Mouse (Mus musculus): ENCODE results near the gene Sspn.

Sspn gene

GRCm38 (mm10) chr6:145934001-145934696, 2.7 kb downstream of the Sspn start:
- DNase-seq (ENCODE audit: inconsistent age in 2 of 2, low spot score in 1 of 2), result peak; percentile 87 to 94

GRCm38 (mm10) chr6:145934697-145935240, 3.3 kb downstream of the Sspn start:
- DNase-seq (ENCODE audit: inconsistent age in 2 of 2, low spot score in 1 of 2), result peak; percentile 50 to 74

GRCm38 (mm10) chr6:145935912-145936311, 4.5 kb downstream of the Sspn start:
- no peak for DNase-seq (ENCODE audit: inconsistent age in 2 of 2, low spot score in 1 of 2)

- no peak for DNase-seq (ENCODE audit: inconsistent age in 2 of 2, low spot score in 1 of 2)
These were observed 5.1 kb downstream of the Sspn start for GRCm38 (mm10) chr6:145936511-145936910.

- DNase-seq (ENCODE audit: inconsistent age in 2 of 2, low spot score in 1 of 2), result no peak
These were observed 9.4 kb downstream of the Sspn start for GRCm38 (mm10) chr6:145940852-145941251.

- no peak for DNase-seq (ENCODE audit: inconsistent age in 2 of 2, low spot score in 1 of 2)
These were observed 11.0 kb downstream of the Sspn start for GRCm38 (mm10) chr6:145942263-145942966.

- DNase-seq (ENCODE audit: inconsistent age in 2 of 2, low spot score in 1 of 2), result no peak
These were observed 12.0 kb downstream of the Sspn start for GRCm38 (mm10) chr6:145943414-145943813.

- no peak for DNase-seq (ENCODE audit: inconsistent age in 2 of 2, low spot score in 1 of 2)
These were observed 14.4 kb downstream of the Sspn start for GRCm38 (mm10) chr6:145945700-145946344.

GRCm38 (mm10) chr6:145949049-145949448, 17.6 kb downstream of the Sspn start:
- no peak for DNase-seq (ENCODE audit: inconsistent age in 2 of 2, low spot score in 1 of 2)

GRCm38 (mm10) chr6:145950626-145951025, 19.2 kb downstream of the Sspn start:
- DNase-seq (ENCODE audit: inconsistent age in 2 of 2, low spot score in 1 of 2), result no peak

- no peak for DNase-seq (ENCODE audit: inconsistent age in 2 of 2, low spot score in 1 of 2)
These were observed 21.2 kb downstream of the Sspn start for GRCm38 (mm10) chr6:145952594-145952993.

GRCm38 (mm10) chr6:145953121-145953896, 21.9 kb downstream of the Sspn start:
- DNase-seq (ENCODE audit: inconsistent age in 2 of 2, low spot score in 1 of 2), result no peak

GRCm38 (mm10) chr6:145957427-145957965, 26.1 kb downstream of the Sspn start:
- peak in 1 of 2 experiments; percentile 58 for DNase-seq (ENCODE audit: inconsistent age in 2 of 2, low spot score in 1 of 2)

- peak; percentile 54 to 79 for DNase-seq (ENCODE audit: inconsistent age in 2 of 2, low spot score in 1 of 2)
These were observed 26.6 kb downstream of the Sspn start for GRCm38 (mm10) chr6:145958070-145958469.

- DNase-seq (ENCODE audit: inconsistent age in 2 of 2, low spot score in 1 of 2), result no peak
These were observed 29.6 kb downstream of the Sspn start for GRCm38 (mm10) chr6:145961047-145961446.

- DNase-seq (ENCODE audit: inconsistent age in 2 of 2, low spot score in 1 of 2), result no peak
These were observed 32.5 kb downstream of the Sspn start for GRCm38 (mm10) chr6:145963966-145964365.

- no peak for DNase-seq (ENCODE audit: inconsistent age in 2 of 2, low spot score in 1 of 2)
These were observed 36.3 kb downstream of the Sspn start for GRCm38 (mm10) chr6:145967693-145968092.

- DNase-seq (ENCODE audit: inconsistent age in 2 of 2, low spot score in 1 of 2), result peak in 1 of 2 experiments; percentile 59
These were observed 36.9 kb downstream of the Sspn start for GRCm38 (mm10) chr6:145968301-145968818.

GRCm38 (mm10) chr6:145968821-145969220, 37.4 kb downstream of the Sspn start:
- DNase-seq (ENCODE audit: inconsistent age in 2 of 2, low spot score in 1 of 2), result peak in 1 of 2 experiments; percentile 41

- no peak for DNase-seq (ENCODE audit: inconsistent age in 2 of 2, low spot score in 1 of 2)
These were observed 38.1 kb downstream of the Sspn start for GRCm38 (mm10) chr6:145969572-145969971.
